Mouse (Mus musculus): ENCODE results near the gene Tenm2. TPM values are rescaled to one million over a fixed set of nuclear protein-coding genes. Genes with fewer than 3 reads are reported as not detected.

The Tenm2 gene
- polyA plus RNA-seq, 1 experiment from 2014 or later: 0.28 TPM

DNA sequence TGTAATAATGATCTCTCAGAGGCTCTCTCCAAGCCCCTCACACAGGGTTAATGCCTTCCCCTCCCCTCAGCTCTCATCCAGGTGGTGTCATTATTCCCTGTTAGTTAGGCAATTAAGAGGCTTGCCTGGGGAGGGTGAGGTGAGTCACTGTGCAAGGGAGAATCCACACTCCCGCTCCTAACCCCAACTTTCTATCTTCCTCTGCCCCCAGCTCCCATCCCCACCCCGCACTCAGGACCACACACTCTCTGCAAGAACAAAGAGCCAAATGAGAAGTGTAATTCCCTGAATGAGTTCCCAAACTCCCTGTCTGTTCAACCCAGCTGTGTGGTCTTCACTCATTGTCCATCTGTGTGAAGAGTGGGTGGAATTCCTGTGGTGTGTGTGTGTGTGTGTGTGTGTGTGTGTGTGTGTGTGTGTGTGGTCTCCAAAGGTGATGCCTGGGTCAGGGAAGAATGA lies 932.8 kb downstream of the Tenm2 start:
- H3K9me3 ChIP-seq (ENCODE audit: low read depth, low read length): no peaks in the 10 kb centered on the region
- H3K9ac ChIP-seq: no peak overlapping the region
- WGBS: 68% methylated on average over 2 of the region's 2 CpGs
- no peak overlapping the region for H3K4me2 ChIP-seq
- TF ChIP-seq CTCF (IDR thresholded peaks at IDR 0.05; ENCODE audit: low read depth): no peak
- H3K4me1 ChIP-seq (ENCODE audit: insufficient read depth): no peaks in the 10 kb centered on the region
- H3K27ac ChIP-seq (ENCODE audit: low read depth): no peak overlapping the region
- DNase-seq (no peak), ATAC-seq (ENCODE audit: insufficient read depth) (no peak)
- H3K27me3 ChIP-seq (ENCODE audit: insufficient read depth, low read length): no peaks in the 10 kb centered on the region
- no peaks in the 10 kb centered on the region for H3K36me3 ChIP-seq (ENCODE audit: insufficient read depth)
- no peak overlapping the region for H3K4me3 ChIP-seq (ENCODE audit: low read depth, low read length)

DNA sequence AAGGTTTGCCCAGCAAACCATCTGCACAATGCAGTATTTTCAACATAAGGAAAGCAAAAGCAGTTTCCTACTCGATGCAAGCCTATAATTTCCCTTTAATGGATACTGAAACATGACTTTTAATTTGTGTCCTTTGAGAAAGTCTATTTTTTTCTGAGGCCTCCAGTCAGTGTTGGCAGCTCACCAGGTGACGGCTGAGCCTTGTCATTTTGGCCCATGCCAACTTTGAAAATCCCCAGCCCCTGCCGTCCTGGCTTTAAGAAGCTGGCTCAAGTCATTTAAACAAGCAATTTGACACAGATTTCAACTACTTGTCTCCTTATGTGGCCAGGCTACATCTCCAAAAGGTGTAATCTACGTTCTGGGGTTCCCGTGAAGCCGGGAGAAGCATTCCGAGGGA lies 933.7 kb downstream of the Tenm2 start:
- Histone ChIP-seq H3K36me3 (ENCODE audit: insufficient read depth) (no peaks in the 10 kb centered on the region), H3K4me1 (ENCODE audit: insufficient read depth) (no peaks in the 10 kb centered on the region), H3K4me2 (no peak overlapping the region), H3K9me3 (ENCODE audit: low read depth, low read length) (no peaks in the 10 kb centered on the region), H3K27me3 (ENCODE audit: insufficient read depth, low read length) (no peaks in the 10 kb centered on the region), H3K9ac (no peak overlapping the region), H3K4me3 (ENCODE audit: low read depth, low read length) (no peak overlapping the region), H3K27ac (ENCODE audit: low read depth) (no peak overlapping the region)
- DNase-seq (peak; percentile 21), ATAC-seq (ENCODE audit: insufficient read depth) (no peak)
- WGBS: 55% methylated on average over 7 of the region's 7 CpGs
- no peak for TF ChIP-seq CTCF (IDR thresholded peaks at IDR 0.05; ENCODE audit: low read depth)

DNA sequence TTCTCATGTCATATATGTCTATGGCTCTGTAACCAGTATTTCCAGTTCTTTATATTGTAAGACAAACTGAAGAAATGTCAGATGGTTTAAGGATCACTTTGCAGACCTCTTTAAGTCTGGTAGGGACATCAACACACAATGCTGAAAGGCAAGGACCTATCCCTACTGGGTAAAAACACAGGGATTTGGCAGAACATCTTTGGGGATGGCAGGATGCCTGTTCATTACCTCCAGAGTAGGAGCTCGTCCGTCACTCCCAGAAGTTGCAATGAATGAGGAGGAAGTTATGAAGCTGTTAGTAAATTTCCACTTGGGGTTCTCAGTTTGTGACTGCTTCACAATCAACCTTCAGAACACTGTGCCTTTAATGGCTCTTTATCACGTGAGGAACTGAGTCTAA lies 939.2 kb downstream of the Tenm2 start:
- Histone ChIP-seq H3K9ac (no peak overlapping the region), H3K36me3 (ENCODE audit: insufficient read depth) (no peaks in the 10 kb centered on the region), H3K4me2 (no peak overlapping the region), H3K4me1 (ENCODE audit: insufficient read depth) (no peaks in the 10 kb centered on the region), H3K27ac (ENCODE audit: low read depth) (no peak overlapping the region), H3K4me3 (ENCODE audit: low read depth, low read length) (no peak overlapping the region), H3K27me3 (ENCODE audit: insufficient read depth, low read length) (no peaks in the 10 kb centered on the region), H3K9me3 (ENCODE audit: low read depth, low read length) (no peaks in the 10 kb centered on the region)
- no peak for DNase-seq
- WGBS: 57% methylated on average over 3 of the region's 3 CpGs
- no peak for ATAC-seq (ENCODE audit: insufficient read depth)
- no peak for TF ChIP-seq CTCF (IDR thresholded peaks at IDR 0.05; ENCODE audit: low read depth)

DNA sequence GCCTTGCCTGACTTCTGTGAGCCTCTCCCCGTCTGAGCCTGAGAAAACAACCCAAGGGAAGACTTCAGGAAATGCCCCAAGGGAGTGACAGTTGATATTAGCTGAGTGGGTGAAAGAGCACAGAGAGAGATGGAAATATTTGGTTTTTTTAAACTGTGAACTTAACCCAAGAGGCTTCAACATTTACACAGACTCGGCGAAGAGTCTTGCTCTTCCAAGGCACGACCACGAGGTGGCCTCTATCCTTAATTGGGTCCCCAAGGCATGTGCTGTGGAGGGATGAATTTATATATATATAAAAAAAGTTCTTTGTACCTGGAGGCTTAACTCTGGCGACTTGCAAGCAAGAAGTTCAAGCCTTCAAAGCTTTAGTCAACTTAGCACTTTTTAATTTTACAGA lies 943.6 kb downstream of the Tenm2 start:
- Histone ChIP-seq H3K27ac (ENCODE audit: low read depth) (no peak overlapping the region), H3K27me3 (ENCODE audit: insufficient read depth, low read length) (no peaks in the 10 kb centered on the region), H3K4me3 (ENCODE audit: low read depth, low read length) (no peak overlapping the region), H3K4me1 (ENCODE audit: insufficient read depth) (no peaks in the 10 kb centered on the region), H3K9me3 (ENCODE audit: low read depth, low read length) (no peaks in the 10 kb centered on the region), H3K36me3 (ENCODE audit: insufficient read depth) (no peaks in the 10 kb centered on the region), H3K4me2 (no peak overlapping the region), H3K9ac (no peak overlapping the region)
- WGBS: 31% methylated on average over 6 of the region's 6 CpGs
- ATAC-seq (ENCODE audit: insufficient read depth) (no peak), DNase-seq (peak; percentile 35)
- peak; percentile 43 for TF ChIP-seq CTCF (IDR thresholded peaks at IDR 0.05; ENCODE audit: low read depth)

DNA sequence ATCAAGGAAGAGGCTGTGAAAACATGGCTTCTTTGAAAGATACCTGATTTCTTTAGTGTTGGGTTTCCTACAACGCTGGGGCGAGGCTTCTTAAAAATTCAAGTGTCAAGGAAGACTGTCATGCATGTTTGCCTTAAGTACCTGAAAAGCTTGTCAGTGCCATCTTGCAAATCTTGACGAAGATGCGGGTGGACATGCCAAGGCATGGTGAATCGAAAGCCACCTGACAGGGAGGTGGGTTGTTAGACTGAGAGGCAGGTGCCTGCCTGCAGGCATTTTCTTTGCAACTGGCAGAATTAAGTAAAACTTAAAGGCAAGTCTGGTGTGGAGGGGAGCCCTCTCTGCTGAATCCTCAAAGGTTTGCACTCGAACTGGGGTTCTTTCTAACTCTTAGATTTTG lies 949.5 kb downstream of the Tenm2 start:
- TF ChIP-seq CTCF (IDR thresholded peaks at IDR 0.05; ENCODE audit: low read depth): no peak
- no peak for ATAC-seq (ENCODE audit: insufficient read depth)
- Histone ChIP-seq H3K4me2 (no peak overlapping the region), H3K27ac (ENCODE audit: low read depth) (no peak overlapping the region), H3K4me1 (ENCODE audit: insufficient read depth) (no peaks in the 10 kb centered on the region), H3K9me3 (ENCODE audit: low read depth, low read length) (no peaks in the 10 kb centered on the region), H3K9ac (no peak overlapping the region), H3K4me3 (ENCODE audit: low read depth, low read length) (no peak overlapping the region), H3K27me3 (ENCODE audit: insufficient read depth, low read length) (peaks cover 19% of the 10 kb centered on the region; the same call in 1 of the 2 replicates), H3K36me3 (ENCODE audit: insufficient read depth) (no peaks in the 10 kb centered on the region)
- no peak for DNase-seq
- 80% methylated on average over 6 of the region's 6 CpGs for WGBS

DNA sequence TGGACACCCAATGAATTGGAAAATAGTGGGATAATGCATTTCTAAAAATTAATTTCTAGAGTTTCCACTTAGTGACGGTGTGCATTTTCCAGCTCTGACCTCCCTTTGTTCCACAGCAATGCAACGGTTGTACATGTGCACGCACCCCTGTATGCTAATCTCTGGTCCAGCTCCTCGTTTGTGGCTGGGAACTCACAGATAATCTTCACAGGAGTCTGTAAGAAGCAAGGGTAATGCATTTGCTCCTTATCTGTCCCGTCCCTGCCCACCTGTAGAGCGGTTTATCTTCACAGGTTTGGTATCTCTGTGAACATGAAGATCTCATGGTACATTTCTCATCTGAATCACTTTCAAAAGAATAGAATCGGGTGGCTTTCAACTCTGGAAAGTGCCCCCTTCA lies 955.2 kb downstream of the Tenm2 start:
- 64% methylated on average over 7 of the region's 7 CpGs for WGBS
- DNase-seq: no peak
- Histone ChIP-seq H3K4me3 (ENCODE audit: low read depth, low read length) (no peak overlapping the region), H3K9ac (no peak overlapping the region), H3K4me1 (ENCODE audit: insufficient read depth) (no peaks in the 10 kb centered on the region), H3K27me3 (ENCODE audit: insufficient read depth, low read length) (peaks cover 29% of the 10 kb centered on the region), H3K4me2 (no peak overlapping the region), H3K27ac (ENCODE audit: low read depth) (no peak overlapping the region), H3K36me3 (ENCODE audit: insufficient read depth) (no peaks in the 10 kb centered on the region), H3K9me3 (ENCODE audit: low read depth, low read length) (no peaks in the 10 kb centered on the region)
- no peak for TF ChIP-seq CTCF (IDR thresholded peaks at IDR 0.05; ENCODE audit: low read depth)
- ATAC-seq (ENCODE audit: insufficient read depth): no peak

DNA sequence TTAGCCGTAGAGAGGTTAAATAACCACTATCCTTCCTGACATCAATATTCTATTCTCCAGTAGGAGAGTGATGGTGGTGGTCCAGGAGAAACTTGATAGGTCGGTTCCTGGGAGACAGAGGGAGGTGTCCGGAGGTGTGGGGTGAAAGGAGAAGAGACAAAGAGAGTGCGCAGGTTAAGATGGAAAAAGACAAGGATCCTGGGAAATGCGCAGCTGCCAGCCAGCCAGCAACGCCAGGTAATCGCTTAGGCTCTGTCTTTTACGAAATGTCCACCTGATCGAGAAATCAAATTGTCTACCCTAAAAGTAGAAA lies 957.9 kb downstream of the Tenm2 start:
- H3K4me3 ChIP-seq (ENCODE audit: low read depth, low read length): no peak overlapping the region
- no peak for TF ChIP-seq CTCF (IDR thresholded peaks at IDR 0.05; ENCODE audit: low read depth)
- WGBS: 76% methylated on average over 9 of the region's 9 CpGs
- no peak overlapping the region for H3K27ac ChIP-seq (ENCODE audit: low read depth)
- no peaks in the 10 kb centered on the region for H3K9me3 ChIP-seq (ENCODE audit: low read depth, low read length)
- peaks cover 28% of the 10 kb centered on the region for H3K27me3 ChIP-seq (ENCODE audit: insufficient read depth, low read length)
- H3K4me1 ChIP-seq (ENCODE audit: insufficient read depth): no peaks in the 10 kb centered on the region
- no peak for ATAC-seq (ENCODE audit: insufficient read depth)
- H3K9ac ChIP-seq: no peak overlapping the region
- DNase-seq: no peak
- H3K4me2 ChIP-seq: no peak overlapping the region
- H3K36me3 ChIP-seq (ENCODE audit: insufficient read depth): no peaks in the 10 kb centered on the region
